Mouse (Mus musculus): ENCODE results near the gene Zfp449. TPM values are rescaled to one million over a fixed set of nuclear protein-coding genes. Genes with fewer than 3 reads are reported as not detected.
"Not testable (repeated sequence)": the region's sequence is repeated elsewhere in the genome, so short reads cannot be mapped to it uniquely, and the experiment has no call there.

Gene Zfp449
- polyA plus RNA-seq, 1 experiment from 2014 or later = 8.2 TPM

- Histone ChIP-seq H3K9ac (ENCODE audit: low read length) (peak within 1 kb of the TSS; percentile 31; the same call in 1 of the 2 replicates), H3K4me3 (ENCODE audit: low read depth, low read length) (peak within 1 kb of the TSS; percentile 39), H3K4me2 (ENCODE audit: low read depth) (peak within 1 kb of the TSS; percentile 48)
- not testable (repeated sequence) for H3K36me3 ChIP-seq (ENCODE audit: control insufficient read depth, insufficient read depth, low read length); H3K4me1 ChIP-seq (ENCODE audit: control insufficient read depth, insufficient read depth, low read length); H3K27me3 ChIP-seq (ENCODE audit: control insufficient read depth, insufficient read depth, low read length); H3K27ac ChIP-seq (ENCODE audit: low read depth, low read length); H3K9me3 ChIP-seq (ENCODE audit: control insufficient read depth, low read length)
- DNase-seq (ENCODE audit: low spot score) (peak; percentile 49), ATAC-seq (ENCODE audit: insufficient read depth, low FRiP score, low TSS enrichment) (peak; percentile 55)
- 17% methylated on average over 52 of the region's 56 CpGs for WGBS
These were observed 28.4 kb downstream of the Zfp449 start, which contains the start of gene Smim10l2a for GRCm38 (mm10) chrX:56374431-56375128. Gene Smim10l2a, plus strand, starts transcription at chrX:56374586.

GRCm38 (mm10) chrX:56380852-56381251 lies 34.7 kb downstream of the Zfp449 start:
- no peaks in the 10 kb centered on the region for H3K36me3 ChIP-seq (ENCODE audit: control insufficient read depth, insufficient read depth, low read length)
- WGBS = 81% methylated on average over 2 of the region's 2 CpGs
- H3K4me3 ChIP-seq (ENCODE audit: low read depth, low read length) = no peak overlapping the region

GRCm38 (mm10) chrX:56384142-56384541 lies 37.9 kb downstream of the Zfp449 start:
- Histone ChIP-seq H3K36me3 (ENCODE audit: control insufficient read depth, insufficient read depth, low read length) (no peaks in the 10 kb centered on the region), H3K4me2 (ENCODE audit: low read depth) (no peak overlapping the region), H3K4me1 (ENCODE audit: control insufficient read depth, insufficient read depth, low read length) (no peaks in the 10 kb centered on the region), H3K27me3 (ENCODE audit: control insufficient read depth, insufficient read depth, low read length) (no peaks in the 10 kb centered on the region), H3K27ac (ENCODE audit: low read depth, low read length) (no peak overlapping the region), H3K4me3 (ENCODE audit: low read depth, low read length) (no peak overlapping the region), H3K9ac (ENCODE audit: low read length) (no peak overlapping the region), H3K9me3 (ENCODE audit: control insufficient read depth, low read length) (no peaks in the 10 kb centered on the region)
- WGBS = 88% methylated on average over 2 of the region's 2 CpGs
- ATAC-seq (ENCODE audit: insufficient read depth, low FRiP score, low TSS enrichment) = no peak
- no peak for DNase-seq (ENCODE audit: low spot score)

More at GRCm38 (mm10) chrX:56380852-56381251, 34.7 kb downstream of the Zfp449 start:
- ATAC-seq (ENCODE audit: insufficient read depth, low FRiP score, low TSS enrichment) (no peak), DNase-seq (ENCODE audit: low spot score) (no peak)
- H3K9ac ChIP-seq (ENCODE audit: low read length) = no peak overlapping the region
- no peaks in the 10 kb centered on the region for H3K9me3 ChIP-seq (ENCODE audit: control insufficient read depth, low read length)
- H3K27ac ChIP-seq (ENCODE audit: low read depth, low read length) = no peak overlapping the region
- no peaks in the 10 kb centered on the region for H3K27me3 ChIP-seq (ENCODE audit: control insufficient read depth, insufficient read depth, low read length)
- no peak overlapping the region for H3K4me2 ChIP-seq (ENCODE audit: low read depth)
- no peaks in the 10 kb centered on the region for H3K4me1 ChIP-seq (ENCODE audit: control insufficient read depth, insufficient read depth, low read length)

DNA sequence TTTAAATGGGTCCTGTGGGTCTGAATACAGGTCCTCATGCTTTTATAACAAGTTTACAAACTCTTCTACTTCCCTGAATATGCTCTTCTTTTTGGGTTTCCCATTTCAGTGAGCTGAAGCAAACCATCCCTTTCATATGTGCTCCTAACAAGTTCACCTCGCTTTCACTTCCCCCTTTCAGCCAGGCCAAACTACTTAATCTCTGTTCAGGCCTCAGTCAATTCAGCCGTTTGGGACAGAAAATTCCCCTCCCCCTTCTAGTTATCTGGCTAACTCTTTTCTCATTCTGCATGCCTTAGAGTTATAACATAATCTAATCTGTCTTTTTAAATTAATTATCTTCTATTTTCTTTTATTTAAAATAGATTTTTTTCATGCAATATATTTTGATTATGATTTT lies 58.4 kb downstream of the Zfp449 start:
- no peaks in the 10 kb centered on the region for H3K4me1 ChIP-seq (ENCODE audit: control insufficient read depth, insufficient read depth, low read length)
- no peak overlapping the region for H3K9ac ChIP-seq (ENCODE audit: low read length)
- DNase-seq (ENCODE audit: low spot score) = no peak
- no peaks in the 10 kb centered on the region for H3K27me3 ChIP-seq (ENCODE audit: control insufficient read depth, insufficient read depth, low read length)
- H3K27ac ChIP-seq (ENCODE audit: low read depth, low read length) = no peak overlapping the region
- no peak for ATAC-seq (ENCODE audit: insufficient read depth, low FRiP score, low TSS enrichment)
- H3K9me3 ChIP-seq (ENCODE audit: control insufficient read depth, low read length) = no peaks in the 10 kb centered on the region
- H3K36me3 ChIP-seq (ENCODE audit: control insufficient read depth, insufficient read depth, low read length) = no peaks in the 10 kb centered on the region
- WGBS = 33% methylated on average over 2 of the region's 2 CpGs
- no peak overlapping the region for H3K4me2 ChIP-seq (ENCODE audit: low read depth)
- no peak overlapping the region for H3K4me3 ChIP-seq (ENCODE audit: low read depth, low read length)

DNA sequence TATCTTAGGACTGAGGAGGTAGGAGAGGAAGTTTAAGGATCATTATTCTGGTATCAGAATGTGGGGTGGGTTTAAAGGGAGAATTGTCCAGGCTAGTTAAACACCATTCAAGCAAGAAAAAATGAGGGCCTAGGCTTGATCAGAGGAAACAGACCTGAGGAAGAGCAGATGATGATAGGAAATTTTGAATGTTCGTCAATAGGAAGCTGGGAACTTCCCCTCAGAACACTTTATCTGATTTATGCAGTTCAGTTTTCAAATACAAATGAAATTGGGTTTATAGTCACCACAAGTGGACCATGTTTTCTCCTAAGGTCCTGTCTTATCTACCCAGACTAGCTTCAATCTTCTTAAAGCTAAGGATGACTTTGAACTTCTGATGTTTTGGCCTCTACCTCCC lies 59.3 kb downstream of the Zfp449 start:
- Histone ChIP-seq H3K9ac (ENCODE audit: low read length) (no peak overlapping the region), H3K4me2 (ENCODE audit: low read depth) (no peak overlapping the region), H3K36me3 (ENCODE audit: control insufficient read depth, insufficient read depth, low read length) (no peaks in the 10 kb centered on the region), H3K4me3 (ENCODE audit: low read depth, low read length) (no peak overlapping the region), H3K27me3 (ENCODE audit: control insufficient read depth, insufficient read depth, low read length) (no peaks in the 10 kb centered on the region), H3K4me1 (ENCODE audit: control insufficient read depth, insufficient read depth, low read length) (no peaks in the 10 kb centered on the region), H3K9me3 (ENCODE audit: control insufficient read depth, low read length) (no peaks in the 10 kb centered on the region), H3K27ac (ENCODE audit: low read depth, low read length) (no peak overlapping the region)
- whole genome bisulfite sequencing = 84% methylated on average over 1 of the region's 1 CpGs
- ATAC-seq (ENCODE audit: insufficient read depth, low FRiP score, low TSS enrichment) = no peak
- DNase-seq (ENCODE audit: low spot score) = no peak

GRCm38 (mm10) chrX:56406128-56406527 lies 59.9 kb downstream of the Zfp449 start:
- Histone ChIP-seq H3K36me3 (ENCODE audit: control insufficient read depth, insufficient read depth, low read length) (no peaks in the 10 kb centered on the region), H3K9me3 (ENCODE audit: control insufficient read depth, low read length) (no peaks in the 10 kb centered on the region)
- ATAC-seq (ENCODE audit: insufficient read depth, low FRiP score, low TSS enrichment) = no peak

More at GRCm38 (mm10) chrX:56406128-56406527, 59.9 kb downstream of the Zfp449 start:
- H3K27me3 ChIP-seq (ENCODE audit: control insufficient read depth, insufficient read depth, low read length) = no peaks in the 10 kb centered on the region
- H3K4me3 ChIP-seq (ENCODE audit: low read depth, low read length) = no peak overlapping the region
- no peak for DNase-seq (ENCODE audit: low spot score)
- no peaks in the 10 kb centered on the region for H3K4me1 ChIP-seq (ENCODE audit: control insufficient read depth, insufficient read depth, low read length)
- H3K4me2 ChIP-seq (ENCODE audit: low read depth) = no peak overlapping the region
- H3K9ac ChIP-seq (ENCODE audit: low read length) = no peak overlapping the region
- WGBS = 69% methylated on average over 5 of the region's 5 CpGs
- no peak overlapping the region for H3K27ac ChIP-seq (ENCODE audit: low read depth, low read length)

Other genes starting within 250 kb of the Zfp449 start
- gene 3830403N18Rik, start 209.8 kb upstream of the Zfp449 start, polyA plus RNA-seq (2014; fragmentation: Nextera tagmentation; extraction: Ambion mirVana) = 0.55 TPM in 1 of 2 replicates, not detected in the other
- gene Gm773, start 133.5 kb upstream of the Zfp449 start, polyA plus RNA-seq (2014; fragmentation: Nextera tagmentation; extraction: Ambion mirVana) = not detected in 2 replicates
- 2.9 and 3.4 TPM in 2 replicates for gene Smim10l2a, start 28.2 kb downstream of the Zfp449 start, polyA plus RNA-seq (2014; fragmentation: Nextera tagmentation; extraction: Ambion mirVana)
- 2.0 and 2.6 TPM in 2 replicates for gene Gm2174, start 101.6 kb downstream of the Zfp449 start, polyA plus RNA-seq (2014; fragmentation: Nextera tagmentation; extraction: Ambion mirVana)
- gene Ints6l, start 108.5 kb downstream of the Zfp449 start, polyA plus RNA-seq (2014; fragmentation: Nextera tagmentation; extraction: Ambion mirVana) = 19.8 and 22.1 TPM in 2 replicates
- not detected in 2 replicates for gene Gm10477, start 178.3 kb downstream of the Zfp449 start, polyA plus RNA-seq (2014; fragmentation: Nextera tagmentation; extraction: Ambion mirVana)
- 0.23 TPM in 1 of 2 replicates, not detected in the other for gene Gm648, start 203.2 kb downstream of the Zfp449 start, polyA plus RNA-seq (2014; fragmentation: Nextera tagmentation; extraction: Ambion mirVana)